8 mouse cellular contexts compared by ENCODE assay signal in the genomic region with DNA sequence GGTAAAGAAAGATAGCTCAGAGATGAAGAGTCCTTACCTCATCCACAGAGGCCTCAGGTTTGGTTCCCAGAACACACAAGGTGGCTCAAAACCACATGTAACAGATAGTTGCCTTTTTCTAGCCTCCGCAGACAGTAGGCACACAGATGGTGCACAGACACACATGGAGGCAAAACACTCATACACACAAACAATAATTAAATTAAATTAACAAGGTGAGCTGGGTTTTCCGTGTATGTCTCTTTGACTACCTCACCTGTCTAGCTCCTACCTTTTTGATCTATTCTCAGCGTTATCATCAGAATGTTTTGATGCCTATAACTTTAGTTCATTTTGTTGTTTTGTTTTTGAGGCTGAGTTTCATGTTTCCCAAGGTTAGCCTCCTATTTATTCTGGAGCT. TPM values are rescaled to one million over a fixed set of nuclear protein-coding genes. Genes with fewer than 3 reads are reported as not detected.
DNase-seq lines count a peak whose midpoint lies in the region; ATAC-seq lines count a peak whose summit lies in the region.

A gene (minus strand): TSS at position 101 of the 400 bp plus-strand sequence.

- no peaks in the 10 kb centered on the region for H3K9me3 ChIP-seq in kidney, embryonic 15.5 days (replicated peaks)
- H3K9me3 ChIP-seq in intestine, embryonic 15.5 days: no peaks in the 10 kb centered on the region

- no peaks in the 10 kb centered on the region for H3K4me1 ChIP-seq in kidney, embryonic 15.5 days
- no peaks in the 10 kb centered on the region; the same call in 1 of the 2 replicates for H3K4me1 ChIP-seq in intestine, embryonic 15.5 days (replicated peaks)

- WGBS in kidney, embryonic 15.5 days: 86% methylated on average over 3 of the region's 3 CpGs
- 82% methylated on average over 3 of the region's 3 CpGs for WGBS in intestine, embryonic 15.5 days

- no peak within 1 kb of the TSS for H3K27ac ChIP-seq in kidney, embryonic 15.5 days
- H3K27ac ChIP-seq in intestine, embryonic 15.5 days: no peak within 1 kb of the TSS

- H3K36me3 ChIP-seq in kidney, embryonic 15.5 days: no peaks in the 10 kb centered on the region
- no peaks in the 10 kb centered on the region for H3K36me3 ChIP-seq in intestine, embryonic 15.5 days

- ATAC-seq in kidney, embryonic 15.5 days (replicated peaks; ENCODE audit: low FRiP score): no peak
- no peak for ATAC-seq in intestine, embryonic 15.5 days
- no peak for ATAC-seq in megakaryocyte-erythroid progenitor cell, adult 5-6 weeks (replicated peaks; ENCODE audit: low FRiP score, low TSS enrichment, poor library complexity, severe bottlenecking)

- H3K9ac ChIP-seq in kidney, embryonic 15.5 days: no peak within 1 kb of the TSS
- no peak within 1 kb of the TSS for H3K9ac ChIP-seq in intestine, embryonic 15.5 days

- no peak within 1 kb of the TSS for H3K4me2 ChIP-seq in kidney, embryonic 15.5 days
- no peak within 1 kb of the TSS for H3K4me2 ChIP-seq in intestine, embryonic 15.5 days (replicated peaks)

- DNase-seq in kidney, postnatal 4 days: no peak
- DNase-seq in adrenal gland, postnatal 36 days: no peak
- no peak for DNase-seq in gastrocnemius, postnatal 4 days (ENCODE audit: low spot score in 2 of 2)
- no peak for DNase-seq in embryo, embryonic 10.5 days (ENCODE audit: low spot score)
- no peak for DNase-seq in embryo, embryonic 9.5 days (ENCODE audit: extremely low spot score)

- H3K27me3 ChIP-seq in kidney, embryonic 15.5 days: no peaks in the 10 kb centered on the region
- H3K27me3 ChIP-seq in intestine, embryonic 15.5 days (replicated peaks): no peaks in the 10 kb centered on the region

- no peak within 1 kb of the TSS for H3K4me3 ChIP-seq in kidney, embryonic 15.5 days (replicated peaks)
- H3K4me3 ChIP-seq in intestine, embryonic 15.5 days (replicated peaks): no peak within 1 kb of the TSS

RNA-seq across cellular contexts. Expression of the gene that starts here (rescaled TPM):
- polyA plus RNA-seq in kidney, embryonic 15.5 days (2015; fragmentation: Nextera tagmentation; extraction: Ambion mirVana): 53.1 and 59.1 TPM in 2 replicates
- total RNA-seq in adrenal gland, postnatal 36 days (2021): 10 to 100 TPM; 53.8 to 55.6 TPM
- total RNA-seq in gastrocnemius, postnatal 4 days (2021): 10 to 100 TPM; 42.9 to 43.5 TPM
- polyA plus RNA-seq in intestine, embryonic 15.5 days (2015; fragmentation: Nextera tagmentation; extraction: Ambion mirVana): 60.2 and 62.1 TPM in 2 replicates
- 145 and 157 TPM in 2 replicates for total RNA-seq in megakaryocyte-erythroid progenitor cell, adult 5-6 weeks (2014; fragmentation: Nextera tagmentation)
- 20.5 and 38.6 TPM in 2 replicates for total RNA-seq in megakaryocyte-erythroid progenitor cell, adult 5-6 weeks (2017)
